Mouse (Mus musculus) erythroblast, embryonic 14.5 days (primary cell): ENCODE measurements around the gene Prph. TPM values are rescaled to one million over a fixed set of nuclear protein-coding genes. Genes with fewer than 3 reads are reported as not detected.
"Not testable (repeated sequence)": the region's sequence is repeated elsewhere in the genome, so short reads cannot be mapped to it uniquely, and the experiment has no call there.

Experiments
- H3K27me3 ChIP-seq: 2 replicates; pipeline ENCODE4 v1.6.1; 2012; ENCODE audit warnings: inconsistent platforms; ENCODE audit not compliant: control insufficient read depth
- H3K36me3 ChIP-seq: 2 replicates; pipeline ENCODE4 v1.6.1; 2012; ENCODE audit warnings: mild to moderate bottlenecking, inconsistent platforms; ENCODE audit not compliant: control insufficient read depth
- H3K4me1 ChIP-seq: 2 replicates; pipeline ENCODE4 v1.6.1; 2012; ENCODE audit warnings: inconsistent platforms; ENCODE audit not compliant: control insufficient read depth
- H3K4me3 ChIP-seq: replicated peaks from 2 replicates; pipeline ENCODE3; 2012; ENCODE audit warnings: moderate library complexity, mild to moderate bottlenecking, inconsistent platforms
- H3K9me3 ChIP-seq: 2 replicates; pipeline ENCODE4 v1.6.1; 2012; ENCODE audit warnings: low read length, inconsistent platforms, mixed read lengths; ENCODE audit not compliant: control insufficient read depth
- GATA1 ChIP-seq: IDR thresholded peaks from 2 replicates; pipeline ENCODE4 v1.6.1; 2012; ENCODE audit warnings: low read length, inconsistent platforms, mixed read lengths
- TAL1 ChIP-seq: IDR thresholded peaks from 3 replicates; pipeline ENCODE4 v1.6.1; 2012; ENCODE audit warnings: low read length, inconsistent platforms, mixed read lengths
- polyA plus RNA-seq: library from polyadenylated mRNA; stranded (reverse); fragments of >175 nt; gene quantifications from 2 replicates; pipeline ENCODE4 v1.2.3, GENCODE M21; 2012

Prph gene
- polyA plus RNA-seq, 1 experiment, result not detected

DNA sequence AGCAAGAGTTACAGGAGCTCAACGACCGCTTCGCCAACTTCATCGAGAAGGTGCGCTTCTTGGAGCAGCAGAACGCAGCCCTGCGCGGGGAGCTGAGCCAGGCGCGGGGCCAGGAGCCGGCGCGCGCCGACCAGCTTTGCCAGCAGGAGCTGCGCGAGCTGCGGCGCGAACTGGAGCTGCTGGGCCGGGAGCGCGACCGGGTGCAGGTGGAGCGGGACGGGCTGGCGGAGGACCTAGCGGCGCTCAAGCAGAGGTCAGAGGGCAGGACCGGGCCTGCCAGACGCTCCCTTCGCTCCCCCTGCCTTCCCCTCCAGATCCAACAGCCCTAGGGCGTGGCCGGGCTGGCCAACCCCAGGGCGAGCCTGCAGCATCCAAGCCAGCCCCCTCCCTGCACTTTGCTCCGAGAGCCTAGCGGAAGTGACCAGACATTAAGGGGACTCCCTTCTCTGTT lies 562 bp downstream of the Prph start:
- Histone ChIP-seq H3K36me3 (no peaks in the 10 kb centered on the region), H3K9me3 (peaks cover 7% of the 10 kb centered on the region; the same call in 1 of the 2 replicates), H3K4me3 (no peak overlapping the region), H3K4me1 (peaks cover 15% of the 10 kb centered on the region), H3K27me3 (peaks cover 95% of the 10 kb centered on the region)
- TF ChIP-seq GATA1, result no peak
- no peak for TF ChIP-seq TAL1

- Histone ChIP-seq H3K4me3 (no peak overlapping the region), H3K4me1 (peaks cover 15% of the 10 kb centered on the region), H3K9me3 (peaks cover 7% of the 10 kb centered on the region; the same call in 1 of the 2 replicates), H3K27me3 (peaks cover 96% of the 10 kb centered on the region), H3K36me3 (no peaks in the 10 kb centered on the region)
- TF ChIP-seq GATA1, result no peak
- no peak for TF ChIP-seq TAL1
Observed at GRCm38 (mm10) chr15:99056332-99056731, 1.4 kb downstream of the Prph start.

DNA sequence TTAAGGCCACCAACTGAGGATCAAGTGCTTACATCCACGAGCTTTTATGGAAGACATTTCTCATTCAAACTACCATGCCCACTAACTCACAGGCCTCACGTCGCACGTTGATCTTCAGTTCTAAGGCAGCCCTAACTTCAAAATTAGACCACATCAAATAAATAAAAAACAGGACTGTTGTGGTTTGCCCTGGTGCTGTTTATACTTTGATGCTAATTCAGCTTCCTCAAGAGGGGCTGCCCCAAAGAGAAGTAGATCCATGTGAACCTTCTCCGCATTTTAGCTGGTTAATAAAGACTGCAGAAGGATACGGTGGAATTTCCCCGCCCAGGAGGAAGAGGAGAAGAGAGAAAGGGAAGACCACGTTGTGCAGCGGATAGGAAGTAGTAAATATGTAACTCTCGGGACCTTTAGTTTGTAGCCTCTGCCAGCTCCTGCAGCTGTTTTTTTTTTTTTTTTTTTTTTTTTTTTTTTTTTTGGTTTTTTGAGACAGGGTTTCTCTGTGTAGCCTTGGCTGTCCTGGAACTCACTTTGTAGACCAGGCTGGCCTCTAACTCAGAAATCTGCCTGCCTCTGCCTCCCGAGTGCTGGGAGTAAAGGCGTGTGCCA lies 10.7 kb downstream of the Prph start:
- Histone ChIP-seq H3K4me1 (no peaks in the 10 kb centered on the region), H3K9me3 (no peaks in the 10 kb centered on the region), H3K27me3 (peaks cover 71% of the 10 kb centered on the region), H3K4me3 (no peak overlapping the region), H3K36me3 (no peaks in the 10 kb centered on the region)
- TF ChIP-seq GATA1 (no peak), TAL1 (no peak)

DNA sequence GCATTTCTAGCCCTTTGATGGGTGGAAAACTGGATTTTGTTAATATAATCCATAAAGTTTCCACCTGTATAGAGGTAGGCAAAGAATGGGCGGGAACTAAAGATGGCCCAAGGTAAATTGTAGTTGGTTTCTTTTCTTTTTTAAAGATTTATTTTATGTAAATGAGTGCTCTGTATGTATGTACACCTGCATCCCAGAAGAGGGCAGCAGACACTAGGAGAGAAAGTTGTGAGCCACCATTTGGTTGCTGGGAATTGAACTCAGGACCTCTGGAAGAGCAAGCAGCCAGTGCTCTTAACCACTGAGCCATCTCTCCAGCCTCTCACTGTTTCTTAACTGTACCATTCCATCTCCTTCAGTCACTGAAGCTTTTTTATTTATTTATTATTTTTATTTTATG lies 17.0 kb downstream of the Prph start:
- Histone ChIP-seq H3K27me3 (peaks cover 21% of the 10 kb centered on the region), H3K4me3 (no peak overlapping the region), H3K36me3 (peaks cover 11% of the 10 kb centered on the region), H3K9me3 (no peaks in the 10 kb centered on the region), H3K4me1 (peaks cover 22% of the 10 kb centered on the region)
- TF ChIP-seq GATA1, result no peak
- no peak for TF ChIP-seq TAL1

DNA sequence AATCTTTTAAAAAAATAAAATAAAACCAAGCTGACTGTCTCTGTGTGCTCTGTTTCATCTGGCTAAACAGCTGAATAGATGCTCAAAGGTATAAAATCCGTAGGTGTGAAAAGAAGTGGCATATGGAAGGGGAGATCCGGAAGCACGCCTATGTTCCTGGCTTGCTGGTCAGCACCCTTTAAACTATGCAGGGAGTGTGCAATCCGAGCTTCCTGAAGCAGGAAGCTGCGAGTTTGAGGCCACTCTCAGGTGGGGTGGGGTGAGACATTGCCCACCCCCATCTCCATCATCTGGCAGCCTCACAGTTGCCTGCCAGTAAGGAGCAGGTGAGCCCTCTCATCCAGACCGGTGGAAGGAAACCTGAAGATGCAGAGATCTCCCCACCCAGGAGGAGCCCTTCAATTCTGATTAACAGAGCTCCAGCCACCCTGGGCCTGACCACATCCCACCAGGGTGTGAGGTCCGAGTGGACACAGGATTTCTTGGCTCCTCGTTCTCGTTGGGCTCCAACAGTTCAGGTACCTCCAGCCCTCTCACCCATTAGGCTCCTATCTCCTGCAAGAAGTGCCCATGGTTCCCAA lies 19.1 kb downstream of the Prph start, which contains the start of gene Troap:
Gene Troap (plus strand): TSS at position 557 of the 581 bp plus-strand sequence.
- TF ChIP-seq GATA1 (no peak), TAL1 (no peak)
- H3K9me3 ChIP-seq, result no peaks in the 10 kb centered on the region
- peaks cover 32% of the 10 kb centered on the region for H3K36me3 ChIP-seq
- H3K4me3 ChIP-seq, result peak within 1 kb of the TSS; percentile 95
- H3K27me3 ChIP-seq, result peaks cover 9% of the 10 kb centered on the region
- H3K4me1 ChIP-seq, result peaks cover 39% of the 10 kb centered on the region

GRCm38 (mm10) chr15:99074600-99075333 lies 19.8 kb downstream of the Prph start:
- peaks cover 2% of the 10 kb centered on the region for H3K27me3 ChIP-seq
- no peaks in the 10 kb centered on the region for H3K9me3 ChIP-seq
- H3K4me3 ChIP-seq, result peak overlapping the region; percentile 95
- TF ChIP-seq GATA1 (no peak), TAL1 (no peak)
- peaks cover 39% of the 10 kb centered on the region for H3K4me1 ChIP-seq
- peaks cover 37% of the 10 kb centered on the region for H3K36me3 ChIP-seq

- not testable (repeated sequence) for H3K27me3 ChIP-seq, H3K9me3 ChIP-seq
- Histone ChIP-seq H3K36me3 (peaks cover 50% of the 10 kb centered on the region), H3K4me3 (peak overlapping the region; percentile 95), H3K4me1 (peaks cover 39% of the 10 kb centered on the region)
Observed at GRCm38 (mm10) chr15:99076011-99076410, 21.0 kb downstream of the Prph start.

DNA sequence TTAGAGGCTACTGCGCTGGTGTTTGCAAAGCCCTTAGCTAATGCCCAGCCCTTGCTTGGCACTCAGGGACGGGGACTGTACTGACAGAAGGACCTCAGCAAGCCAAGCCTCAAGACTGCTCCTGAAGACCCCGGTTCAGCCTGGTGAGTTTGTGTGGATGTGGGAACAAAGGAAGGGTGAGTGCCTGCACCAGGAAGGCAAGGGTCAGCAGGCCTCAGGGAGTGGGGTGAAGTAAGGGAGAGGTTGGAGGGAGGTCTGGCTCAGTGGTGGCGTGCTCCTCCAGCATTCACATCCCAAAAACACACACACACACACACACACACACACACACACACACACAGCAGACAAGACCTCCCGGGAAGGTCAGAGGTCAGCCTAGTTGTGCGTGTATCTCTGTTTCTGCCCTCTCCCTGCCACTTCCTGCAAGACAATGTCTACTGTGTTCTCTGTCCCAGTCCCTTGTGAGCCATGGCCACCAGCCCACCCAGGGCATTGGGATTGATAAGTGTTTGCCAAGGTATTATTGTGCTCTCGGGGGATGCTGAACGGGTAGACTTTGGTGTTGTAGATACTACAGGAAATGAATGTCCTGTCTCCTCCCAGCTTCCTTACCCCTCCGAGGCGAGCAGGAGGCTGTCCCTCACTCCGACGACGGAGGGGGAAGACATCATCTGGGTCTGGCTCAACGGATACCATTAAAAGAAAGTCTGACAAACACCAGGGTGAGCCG lies 23.4 kb downstream of the Prph start:
- peaks cover 43% of the 10 kb centered on the region for H3K4me1 ChIP-seq
- H3K27me3 ChIP-seq, result 0 out of 2 replicates have a peak, but pooled peaks cover under 1% of the 10 kb centered on the region
- H3K9me3 ChIP-seq, result no peaks in the 10 kb centered on the region
- no peak for TF ChIP-seq GATA1
- peaks cover 73% of the 10 kb centered on the region for H3K36me3 ChIP-seq
- no peak overlapping the region for H3K4me3 ChIP-seq

DNA sequence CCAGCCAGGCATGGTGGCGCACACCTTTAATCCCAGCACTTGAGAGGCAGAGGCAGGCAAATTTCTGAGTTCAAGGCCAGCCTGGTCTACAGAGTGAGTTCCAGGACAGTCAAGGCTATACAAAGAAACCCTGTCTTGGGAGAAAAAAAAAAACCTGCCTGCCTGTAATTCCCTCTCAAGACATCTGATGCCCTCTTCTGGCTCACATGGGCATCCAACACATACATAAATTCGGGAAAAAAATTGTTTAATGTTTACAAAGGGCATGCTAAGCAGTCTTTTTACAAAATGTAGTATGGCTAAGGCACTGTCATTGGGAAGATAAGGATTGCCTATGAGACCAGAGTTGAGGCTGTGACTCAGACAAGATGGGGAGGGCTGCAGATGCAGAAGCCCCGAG lies 24.8 kb downstream of the Prph start:
- TF ChIP-seq TAL1, result no peak
- TF ChIP-seq GATA1, result no peak
- Histone ChIP-seq H3K4me1 (peaks cover 40% of the 10 kb centered on the region), H3K36me3 (peaks cover 80% of the 10 kb centered on the region), H3K4me3 (no peak overlapping the region), H3K27me3 (peaks cover 15% of the 10 kb centered on the region), H3K9me3 (no peaks in the 10 kb centered on the region)
